Mouse (Mus musculus) bone marrow macrophage, adult 2 months (primary cell): ENCODE data around the gene Wbp11. TPM values are rescaled to one million over a fixed set of nuclear protein-coding genes. Genes with fewer than 3 reads are reported as not detected.

Experiments used
- H3K27ac ChIP-seq: 2 replicates; pipeline ENCODE4 v1.5.1; 2012; ENCODE audit warnings: low read depth, low read length; ENCODE audit not compliant: insufficient read depth
- H3K4me1 ChIP-seq: 2 replicates; pipeline ENCODE4 v1.6.1; 2012; ENCODE audit warnings: low read length; ENCODE audit not compliant: control insufficient read depth, insufficient read depth
- H3K4me3 ChIP-seq: 2 replicates; pipeline ENCODE4 v1.5.1; 2012; ENCODE audit warnings: mild to moderate bottlenecking, low read length, moderate library complexity; ENCODE audit not compliant: insufficient read depth
- CTCF ChIP-seq: IDR thresholded peaks from 2 replicates; pipeline ENCODE4 v1.5.1; 2012; ENCODE audit warnings: low read depth, mild to moderate bottlenecking, low read length, moderate library complexity
- POLR2A ChIP-seq: IDR thresholded peaks from 2 replicates; pipeline ENCODE4 v1.6.1; 2012; ENCODE audit warnings: mild to moderate bottlenecking, low read depth, low read length, borderline replicate concordance
- polyA plus RNA-seq: library from polyadenylated mRNA; stranded (reverse); fragments of >200 nt; gene quantifications from 2 replicates; pipeline ENCODE4 v1.2.4, GENCODE M21; 2012; ENCODE audit not compliant: missing spikeins, insufficient read depth, insufficient read length

Gene Wbp11
- polyA plus RNA-seq, 1 experiment, result 76.4 TPM

- H3K27ac ChIP-seq, result no peak overlapping the region
- H3K4me3 ChIP-seq, result no peak overlapping the region
- H3K4me1 ChIP-seq, result peaks cover 10% of the 10 kb centered on the region
- no peak for TF ChIP-seq CTCF
- TF ChIP-seq POLR2A, result no peak
These were observed 28.1 kb upstream of the Wbp11 start for GRCm38 (mm10) chr6:136856071-136856636.

- TF ChIP-seq POLR2A, result no peak
- TF ChIP-seq CTCF, result no peak
- peaks cover 9% of the 10 kb centered on the region for H3K4me1 ChIP-seq
- H3K27ac ChIP-seq, result no peak overlapping the region
- no peak overlapping the region for H3K4me3 ChIP-seq
These were observed 27.1 kb upstream of the Wbp11 start for GRCm38 (mm10) chr6:136855183-136855582.

DNA sequence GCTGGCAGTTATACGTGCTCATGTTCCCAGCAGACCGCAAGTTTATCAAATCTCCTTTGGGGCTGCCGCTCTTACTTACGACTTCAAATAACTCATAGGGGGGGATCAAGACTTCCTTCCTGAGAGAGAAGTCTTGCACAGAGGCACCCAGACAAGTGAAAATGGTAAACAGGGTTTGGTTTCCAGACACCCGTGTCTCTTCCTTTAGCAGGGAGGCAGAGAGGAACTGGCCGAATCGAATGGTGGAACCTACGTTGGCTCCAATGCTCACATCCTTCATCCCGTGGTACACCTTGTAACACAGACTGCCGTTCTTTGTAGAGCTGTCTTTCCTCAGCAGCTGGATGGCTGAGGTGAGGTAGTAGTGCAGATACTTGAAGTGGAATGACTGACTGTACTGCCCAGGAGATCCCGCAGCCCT is 26.3 kb upstream of the Wbp11 start:
- H3K4me1 ChIP-seq, result peaks cover 9% of the 10 kb centered on the region
- no peak overlapping the region for H3K27ac ChIP-seq
- no peak for TF ChIP-seq CTCF
- TF ChIP-seq POLR2A, result no peak
- H3K4me3 ChIP-seq, result no peak overlapping the region

- Histone ChIP-seq H3K4me3 (no peak overlapping the region), H3K27ac (no peak overlapping the region), H3K4me1 (peaks cover 9% of the 10 kb centered on the region)
- TF ChIP-seq POLR2A, result no peak
- TF ChIP-seq CTCF, result no peak
These were observed 24.7 kb upstream of the Wbp11 start for GRCm38 (mm10) chr6:136852762-136853161.

GRCm38 (mm10) chr6:136852348-136852747 is 24.3 kb upstream of the Wbp11 start:
- Histone ChIP-seq H3K27ac (no peak overlapping the region), H3K4me3 (no peak overlapping the region), H3K4me1 (peaks cover 9% of the 10 kb centered on the region)
- TF ChIP-seq CTCF (no peak), POLR2A (no peak)

- no peak overlapping the region for H3K4me3 ChIP-seq
- H3K4me1 ChIP-seq, result no peaks in the 10 kb centered on the region
- no peak for TF ChIP-seq CTCF
- TF ChIP-seq POLR2A, result no peak
- H3K27ac ChIP-seq, result no peak overlapping the region
These were observed 22.2 kb upstream of the Wbp11 start for GRCm38 (mm10) chr6:136850267-136850666.

GRCm38 (mm10) chr6:136848971-136849370 is 20.9 kb upstream of the Wbp11 start:
- no peak for TF ChIP-seq CTCF
- TF ChIP-seq POLR2A, result no peak
- no peak overlapping the region for H3K27ac ChIP-seq

GRCm38 (mm10) chr6:136848399-136848798 is 20.4 kb upstream of the Wbp11 start:
- no peak overlapping the region for H3K27ac ChIP-seq
- TF ChIP-seq CTCF (no peak), POLR2A (no peak)
- no peaks in the 10 kb centered on the region for H3K4me1 ChIP-seq
- H3K4me3 ChIP-seq, result no peak overlapping the region

More at GRCm38 (mm10) chr6:136848971-136849370, 20.9 kb upstream of the Wbp11 start:
- Histone ChIP-seq H3K4me3 (no peak overlapping the region), H3K4me1 (no peaks in the 10 kb centered on the region)

DNA sequence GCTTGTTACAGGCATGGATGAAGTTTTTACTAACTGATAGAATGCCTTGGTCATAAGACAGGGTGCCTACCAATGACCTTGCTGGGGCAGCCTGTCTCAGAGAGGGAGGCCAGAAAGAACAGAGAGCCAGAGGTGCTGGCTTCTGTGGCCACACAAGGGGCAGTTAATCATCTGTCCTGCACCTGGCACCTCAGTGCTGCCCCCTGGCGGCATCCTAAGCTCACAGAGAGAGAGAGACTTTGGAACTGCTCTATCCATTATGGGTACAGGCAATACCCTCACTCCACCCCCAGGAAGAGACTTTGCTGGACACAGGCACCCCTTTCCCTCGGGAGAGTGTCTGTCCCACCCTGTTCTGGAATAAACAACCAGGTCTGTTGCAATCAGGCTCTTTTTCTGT is 19.8 kb upstream of the Wbp11 start:
- Histone ChIP-seq H3K4me3 (no peak overlapping the region), H3K4me1 (no peaks in the 10 kb centered on the region), H3K27ac (no peak overlapping the region)
- peak; percentile 90 for TF ChIP-seq CTCF
- no peak for TF ChIP-seq POLR2A

DNA sequence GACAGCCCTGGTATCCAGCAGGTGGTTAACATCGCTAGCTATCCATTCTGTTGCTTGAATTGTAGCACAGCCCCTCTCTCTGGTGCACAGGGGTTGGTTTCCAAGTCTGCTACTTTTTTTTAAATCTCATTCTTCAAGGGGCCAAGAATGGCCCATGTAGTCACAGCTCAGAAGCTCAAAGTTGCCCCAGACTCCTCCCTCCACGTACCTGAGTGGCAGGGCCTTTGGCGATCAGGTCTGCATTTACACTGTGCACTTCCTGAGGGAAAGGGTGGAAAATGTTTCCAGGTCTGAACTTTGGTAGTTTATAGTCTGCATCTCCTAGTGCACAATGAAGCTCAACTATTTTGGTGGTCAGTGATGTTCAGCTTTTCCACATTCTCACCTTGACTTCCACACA is 19.2 kb upstream of the Wbp11 start:
- TF ChIP-seq CTCF (no peak), POLR2A (no peak)
- Histone ChIP-seq H3K27ac (no peak overlapping the region), H3K4me3 (no peak overlapping the region), H3K4me1 (no peaks in the 10 kb centered on the region)
